Mouse (Mus musculus) c-Kit-positive CD71-positive TER-119-positive erythroid progenitor cells, embryonic 14.5 days (primary cell): Measurements from ENCODE around the gene Map2.

Experiments used
- DNase-seq: peaks from one replicate; pipeline ENCODE4 v3.0.0-alpha.2; 2013; ENCODE audit warnings: low spot score

Map2 gene

DNA sequence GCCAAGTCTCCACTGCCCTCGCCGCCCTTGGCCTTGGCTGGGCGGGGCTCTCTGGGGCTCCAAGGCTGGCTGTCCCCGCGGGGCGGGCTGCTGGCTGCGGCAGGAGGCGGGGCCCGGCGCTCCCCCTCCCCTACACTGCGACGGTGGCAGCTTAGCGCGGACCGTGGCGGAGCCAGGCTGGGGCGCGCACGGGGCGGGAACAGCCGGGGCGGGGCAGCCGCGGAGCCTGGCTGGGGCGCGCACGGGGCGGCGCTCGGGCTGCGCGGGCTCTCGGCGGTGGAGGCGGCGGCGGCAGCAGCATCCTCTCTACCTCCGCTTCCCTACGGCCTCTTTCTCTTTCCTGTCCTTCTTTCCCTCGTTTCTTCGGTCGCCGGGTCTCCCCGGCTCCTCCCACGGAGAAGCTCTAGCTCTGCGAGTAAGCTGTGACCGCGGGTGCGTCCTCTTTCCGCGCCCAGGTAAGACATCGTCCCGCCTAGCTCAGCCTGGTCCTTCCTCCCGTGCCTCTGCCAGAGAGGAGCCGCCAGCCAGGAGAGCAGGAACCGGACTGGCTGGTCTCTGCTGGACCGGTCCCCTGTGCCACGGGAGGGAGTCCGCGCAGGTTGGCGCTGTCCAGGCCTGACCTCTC, at the start of gene Map2:
Gene Map2 (plus strand): TSS at position 233 of the 625 bp plus-strand sequence.
- DNase-seq: no peak

DNA sequence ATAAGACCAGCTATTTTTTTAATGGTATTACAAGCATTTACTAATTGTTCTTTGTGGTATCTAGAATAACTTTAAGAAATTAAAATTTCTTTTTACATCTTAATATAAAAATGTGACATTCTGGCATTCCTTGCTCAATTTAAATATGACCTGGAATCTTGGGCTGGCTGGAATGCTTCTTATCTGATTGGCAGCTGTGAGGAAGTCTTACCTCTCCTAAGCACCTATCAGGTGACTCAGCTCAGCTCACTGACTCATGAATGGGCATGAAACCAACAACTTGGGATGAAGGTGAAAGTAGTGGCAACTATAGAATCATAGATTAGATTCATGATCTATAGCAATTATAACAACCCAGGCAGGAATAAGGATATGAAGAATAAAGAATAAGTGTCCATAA, 42.1 kb upstream of the Map2 start:
- no peak for DNase-seq

DNA sequence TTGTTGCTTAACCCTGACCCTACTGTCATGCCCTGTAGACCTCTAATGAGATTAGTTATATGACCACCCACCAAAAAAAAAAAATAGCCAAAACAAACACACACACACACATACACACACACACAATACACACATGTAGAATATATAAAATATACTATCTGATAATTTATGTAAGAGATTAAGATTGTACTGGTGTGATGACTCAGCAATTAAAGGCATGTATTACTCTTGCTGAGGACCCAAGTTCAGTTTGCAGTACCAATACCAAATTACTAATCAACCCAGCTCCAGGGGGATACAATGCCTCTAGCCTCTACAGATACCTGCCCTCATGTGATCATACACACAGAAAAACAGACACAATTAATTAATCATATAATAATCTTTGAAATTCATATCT, 39.7 kb upstream of the Map2 start:
- no peak for DNase-seq

DNA sequence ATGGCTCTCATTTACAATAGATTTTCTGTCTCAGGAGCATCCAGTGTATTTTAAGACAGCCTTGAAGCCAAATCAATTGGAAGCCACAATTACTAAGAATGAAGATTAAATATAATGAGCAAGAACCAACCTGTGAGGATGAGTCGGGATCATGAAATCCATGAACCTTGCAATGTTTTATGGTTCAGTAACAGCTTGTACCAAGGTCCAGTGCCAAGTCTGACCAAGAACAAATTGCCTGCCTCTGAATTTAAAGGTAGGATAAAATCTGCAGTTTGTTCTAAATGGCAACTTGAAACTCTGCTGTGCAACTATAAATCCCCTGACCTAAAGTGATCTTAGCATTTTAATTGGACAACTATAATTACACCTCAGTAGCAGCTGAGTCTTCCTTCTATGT, 34.4 kb upstream of the Map2 start:
- DNase-seq: no peak

DNA sequence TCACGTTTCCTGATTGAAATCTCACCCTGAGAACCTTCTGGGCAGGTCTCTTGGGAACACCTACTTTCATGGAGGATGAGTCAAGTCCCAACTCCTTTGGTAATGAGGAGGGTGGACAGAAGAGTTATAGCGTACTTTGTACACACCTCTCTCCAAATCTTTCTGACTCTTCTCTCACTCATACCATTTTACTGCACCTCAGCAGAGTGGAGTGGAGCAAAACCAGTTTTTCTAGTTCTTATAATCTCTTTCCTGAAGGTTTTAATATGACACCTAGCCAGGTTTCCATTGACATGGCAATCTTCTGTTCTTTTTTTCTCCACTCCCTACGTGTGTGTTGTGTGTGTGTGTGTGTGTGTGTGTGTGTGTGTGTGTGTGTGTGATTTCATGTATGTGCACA, 29.9 kb upstream of the Map2 start:
- DNase-seq: no peak

DNA sequence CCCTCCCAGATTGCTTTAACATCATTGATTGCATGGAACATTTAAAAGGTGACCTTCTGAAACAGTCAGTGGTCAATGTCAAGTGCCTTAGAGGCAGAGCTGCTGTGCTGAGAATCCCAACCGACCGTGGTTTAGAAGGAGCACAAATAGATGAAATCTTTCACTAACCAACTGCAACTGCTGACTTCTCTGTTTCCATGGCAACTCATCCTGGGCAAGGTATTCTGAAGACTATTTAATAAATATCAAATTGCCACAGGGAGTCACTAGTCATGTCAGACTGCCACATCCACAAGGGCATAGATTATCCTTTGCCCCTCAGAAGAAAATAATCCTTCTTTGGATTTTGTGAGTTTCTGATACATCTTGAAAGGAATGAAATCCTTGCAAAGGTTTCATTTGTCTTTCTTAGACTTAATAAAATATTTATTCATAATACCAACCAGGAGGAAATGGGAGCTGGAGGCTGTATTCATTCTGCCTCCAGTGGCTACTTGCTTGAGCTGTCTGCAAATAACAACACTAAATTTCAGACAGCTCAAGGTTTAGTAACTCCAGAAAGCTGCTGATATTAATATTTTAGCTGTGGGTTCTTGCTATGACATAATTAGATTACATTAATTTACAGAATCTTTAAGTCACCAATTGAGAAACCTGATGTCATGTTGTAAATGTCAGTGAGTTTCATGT, 26.1 kb upstream of the Map2 start:
- DNase-seq: no peak

DNA sequence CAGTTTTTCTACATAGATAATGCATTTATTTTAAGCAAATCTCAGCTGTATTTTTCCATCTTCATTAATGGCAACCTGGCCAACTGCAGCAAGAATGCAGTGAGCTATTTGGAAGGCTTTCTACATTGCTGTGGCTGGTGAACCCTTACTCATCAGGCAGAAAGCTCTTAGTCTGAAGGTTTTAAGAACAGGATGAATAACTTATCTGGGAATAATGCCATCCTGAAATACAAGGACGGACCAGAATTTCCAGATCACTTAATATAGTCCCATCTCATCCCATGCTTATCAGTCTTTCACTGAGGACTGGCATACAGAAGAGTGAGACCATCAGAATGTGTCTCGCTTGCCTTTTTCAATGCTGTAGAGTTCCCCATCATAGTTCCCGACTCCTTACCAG, 24.3 kb upstream of the Map2 start:
- DNase-seq: no peak

DNA sequence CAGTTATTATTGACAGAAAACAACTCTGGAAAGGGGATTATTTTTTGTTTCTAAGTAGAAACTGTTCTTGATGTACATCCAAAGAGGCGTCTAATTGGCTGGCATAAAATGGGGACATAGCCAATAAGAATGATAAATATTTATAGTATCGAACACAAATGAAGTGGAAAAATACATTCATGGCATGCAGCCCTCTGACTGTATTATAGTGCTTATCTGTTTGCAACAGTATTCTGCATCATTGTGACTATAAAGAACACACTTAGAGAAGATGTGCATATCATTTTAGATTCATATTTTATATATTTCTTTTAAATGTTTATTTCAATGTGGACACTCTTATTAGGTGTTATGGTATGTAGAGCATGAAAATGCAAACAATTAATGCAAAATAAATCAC, 17.9 kb upstream of the Map2 start:
- DNase-seq: no peak

DNA sequence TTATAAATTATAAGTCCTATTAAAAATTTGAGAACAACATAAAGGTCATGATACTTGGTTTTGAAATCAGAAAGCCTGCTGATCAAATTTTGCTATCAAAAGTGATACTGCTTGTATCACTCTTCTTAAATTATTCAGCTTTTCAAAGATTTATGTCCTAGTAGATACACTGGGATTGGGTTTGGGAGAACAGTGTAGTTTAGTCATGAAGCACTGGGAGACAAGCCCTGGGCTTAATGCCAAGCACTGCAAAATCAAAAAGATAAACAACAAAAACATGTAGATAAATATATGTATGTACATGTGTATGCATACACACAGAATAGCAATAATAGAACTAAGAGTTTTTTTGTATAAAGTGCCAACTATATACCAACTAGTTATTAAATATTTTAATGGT, 17.5 kb upstream of the Map2 start:
- no peak for DNase-seq

DNA sequence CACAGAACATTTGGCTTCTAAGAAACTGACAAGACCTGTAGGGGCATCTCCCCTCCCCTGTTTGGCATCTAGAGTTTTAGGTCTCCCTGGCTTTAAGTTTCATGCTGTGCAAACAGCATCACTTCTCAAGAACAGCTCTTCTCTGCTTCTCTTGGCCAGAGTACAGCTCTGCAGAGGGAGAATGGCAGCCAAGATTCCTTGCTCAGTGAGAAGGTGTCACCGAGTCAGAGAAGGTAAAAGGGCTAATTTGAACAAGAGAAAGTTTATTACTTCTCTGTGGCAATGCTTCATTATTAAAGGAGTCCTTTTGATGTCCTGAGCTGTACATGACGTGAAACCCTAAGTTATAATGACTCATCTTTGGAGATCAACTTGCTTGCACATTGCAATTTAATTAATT, 10.4 kb upstream of the Map2 start:
- DNase-seq: no peak

DNA sequence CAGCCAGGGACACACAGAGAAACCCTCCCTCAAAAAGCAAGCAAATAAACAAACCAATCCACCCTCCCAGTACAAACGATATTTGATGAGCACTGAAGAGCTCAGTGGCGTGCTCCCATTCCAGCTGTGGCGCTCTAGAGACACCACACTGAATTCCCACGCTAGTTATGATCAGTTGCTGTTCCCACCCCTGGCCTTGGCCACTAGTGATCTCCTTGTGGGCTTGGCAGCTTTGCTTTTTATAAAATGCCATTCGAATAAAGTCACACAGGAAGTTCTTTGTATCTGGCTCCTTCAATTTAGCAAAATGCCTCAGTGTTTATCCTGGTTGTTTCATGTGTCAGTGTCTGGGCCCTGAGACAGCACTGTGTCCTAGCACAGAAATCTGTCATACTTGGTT, 6.4 kb upstream of the Map2 start:
- DNase-seq: no peak

DNA sequence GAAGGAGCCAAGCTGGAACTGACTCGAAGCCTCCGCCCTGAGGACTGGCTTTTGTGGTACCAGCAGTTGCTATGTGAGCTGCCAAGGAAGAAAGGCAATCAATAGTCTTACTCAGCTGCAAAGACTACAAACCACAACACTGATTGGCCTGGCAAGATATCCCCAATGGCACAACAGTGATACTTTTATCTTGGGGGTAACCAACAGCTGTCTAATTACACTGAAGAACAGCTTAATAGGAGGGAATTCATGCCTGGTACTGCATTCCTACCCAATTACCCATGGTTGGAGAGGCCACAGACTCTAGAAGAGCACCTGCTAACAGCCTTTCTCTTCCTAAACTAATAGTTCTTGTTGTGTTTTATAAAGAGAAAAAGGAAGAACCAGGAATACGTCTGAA, 2.9 kb upstream of the Map2 start:
- DNase-seq: no peak

DNA sequence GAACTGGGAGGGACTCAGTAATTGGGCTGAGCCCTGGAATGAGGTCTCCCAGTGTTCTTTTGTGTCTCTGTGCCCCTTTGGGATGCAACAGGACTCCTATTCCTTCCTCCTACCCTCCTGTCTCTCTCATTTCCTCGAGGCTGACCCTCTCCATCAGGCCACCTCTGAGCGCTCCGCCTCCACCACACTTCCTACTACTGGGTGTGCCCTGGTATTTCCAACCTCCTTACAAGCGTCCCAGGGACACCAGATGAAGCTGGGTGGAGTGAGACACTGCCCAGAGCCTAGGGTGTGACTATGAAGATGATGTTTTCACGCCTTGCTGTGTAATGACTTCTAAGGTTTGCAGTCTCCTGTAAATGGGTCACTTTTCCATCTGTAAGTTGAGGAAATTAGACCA, 1.4 kb upstream of the Map2 start:
- DNase-seq: no peak

DNA sequence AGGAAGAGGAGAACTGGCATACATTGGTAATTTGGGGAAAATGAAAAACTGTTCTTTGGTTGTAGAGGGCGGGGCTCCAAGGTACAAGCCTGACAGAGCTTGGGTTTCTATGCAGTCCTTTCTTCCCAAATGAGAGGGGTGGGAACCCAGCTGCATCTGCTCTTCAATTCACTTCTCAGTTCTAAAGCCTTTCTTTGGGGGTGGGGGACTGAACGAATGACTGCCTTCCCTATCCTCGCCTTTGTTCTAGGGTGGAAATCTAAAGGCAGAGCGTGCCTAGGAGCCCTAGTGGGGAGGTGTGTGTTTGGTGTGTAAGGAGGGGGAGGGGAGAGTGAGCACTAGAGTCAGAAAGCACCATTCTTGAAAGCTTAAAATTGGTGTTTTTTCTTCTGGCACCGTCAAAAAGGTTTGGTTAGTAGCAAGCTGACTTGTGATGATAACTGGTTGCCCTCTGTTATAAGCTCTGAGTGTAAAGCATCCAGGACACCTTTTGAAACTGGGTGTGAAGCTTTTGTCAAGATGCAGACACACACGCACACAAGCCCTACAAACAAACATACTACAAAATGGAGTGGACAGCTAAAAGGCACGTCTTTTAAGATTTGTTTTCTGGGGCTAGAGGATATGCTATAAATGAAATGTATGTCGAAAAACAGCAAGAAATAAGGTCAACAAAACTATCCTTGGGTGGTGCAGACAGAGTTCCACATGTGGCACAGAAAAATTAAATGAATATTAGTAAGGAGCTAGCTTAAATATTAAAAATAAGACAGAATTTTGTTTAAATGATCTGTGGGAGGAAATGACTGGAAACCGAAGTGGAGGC, 1.2 kb downstream of the Map2 start:
- DNase-seq: no peak

DNA sequence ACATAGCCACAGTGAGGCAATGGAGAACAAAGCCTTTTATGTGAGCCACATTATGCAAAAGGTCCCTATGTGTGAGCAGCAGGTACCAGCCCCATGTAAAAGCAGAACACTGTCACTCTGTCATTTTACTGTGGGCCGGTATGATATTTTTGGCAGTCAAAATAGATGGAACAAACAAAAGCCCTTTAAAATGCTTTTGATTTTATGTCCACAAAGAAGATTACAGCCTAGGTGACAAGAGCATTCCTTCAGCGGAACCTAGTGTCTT, 1.7 kb downstream of the Map2 start:
- no peak for DNase-seq

DNA sequence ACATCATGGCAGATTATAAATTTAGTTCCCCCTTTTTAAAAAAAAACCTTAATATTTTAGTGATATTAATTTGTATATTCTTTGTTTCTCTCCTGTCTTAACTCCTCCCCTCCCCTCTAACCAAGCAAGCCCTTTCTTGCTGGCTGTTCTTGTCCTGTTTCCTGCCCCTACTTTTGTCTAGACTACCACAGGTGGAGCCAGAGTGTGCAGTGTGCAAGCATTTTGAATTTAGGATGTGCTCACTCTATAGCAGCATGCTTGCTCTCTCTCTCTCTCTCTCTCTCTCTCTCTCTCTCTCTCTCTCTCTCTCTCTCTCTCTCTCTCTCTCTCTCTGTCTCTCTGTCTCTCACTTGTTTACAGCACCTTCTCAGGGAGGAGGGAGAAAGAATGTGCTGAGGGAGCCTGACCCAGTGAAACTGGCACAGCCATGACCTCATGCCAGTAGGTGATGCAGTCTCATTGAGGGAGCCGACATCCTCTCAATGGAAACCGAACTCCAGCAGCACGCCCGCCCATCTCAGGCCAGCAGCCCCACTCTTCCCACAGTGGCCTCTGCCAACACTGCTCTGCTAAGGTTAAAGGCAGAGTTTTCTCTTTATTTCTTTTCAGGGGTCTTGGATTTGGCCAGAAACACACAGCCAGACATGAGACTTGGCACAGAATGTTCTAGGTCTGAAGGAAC, 2.6 kb downstream of the Map2 start:
- no peak for DNase-seq

DNA sequence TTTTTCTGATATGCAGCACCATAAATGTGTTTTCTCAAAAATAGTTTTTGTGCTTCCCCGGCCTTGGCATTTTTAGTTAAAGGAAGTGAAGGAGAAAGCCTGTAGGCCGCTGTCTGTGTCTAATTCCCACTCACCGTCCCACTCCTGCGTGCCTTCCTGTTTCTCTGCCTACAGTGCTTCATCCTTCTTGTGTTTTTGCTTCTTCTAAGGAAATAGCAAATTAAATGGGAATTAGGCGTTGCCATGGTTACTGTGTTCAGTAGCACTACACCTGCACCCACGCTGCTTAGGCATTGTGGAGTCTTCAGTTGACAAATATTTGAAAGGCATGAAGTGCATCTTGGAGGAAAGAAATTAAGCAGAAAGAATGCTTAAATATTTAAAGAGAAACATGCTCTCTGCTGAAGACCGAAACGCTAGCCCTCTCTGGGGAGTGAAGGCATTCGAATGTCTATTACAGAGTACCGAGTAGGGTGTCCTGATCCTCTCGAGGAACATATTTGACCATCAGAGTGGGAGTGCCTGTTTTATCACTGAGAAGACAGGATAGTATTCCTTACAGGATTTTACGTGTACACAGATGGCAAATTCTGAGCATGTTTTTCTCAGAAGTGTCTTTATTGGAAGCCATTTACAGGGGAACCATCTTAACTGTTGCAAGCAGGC, 12.1 kb downstream of the Map2 start:
- no peak for DNase-seq

DNA sequence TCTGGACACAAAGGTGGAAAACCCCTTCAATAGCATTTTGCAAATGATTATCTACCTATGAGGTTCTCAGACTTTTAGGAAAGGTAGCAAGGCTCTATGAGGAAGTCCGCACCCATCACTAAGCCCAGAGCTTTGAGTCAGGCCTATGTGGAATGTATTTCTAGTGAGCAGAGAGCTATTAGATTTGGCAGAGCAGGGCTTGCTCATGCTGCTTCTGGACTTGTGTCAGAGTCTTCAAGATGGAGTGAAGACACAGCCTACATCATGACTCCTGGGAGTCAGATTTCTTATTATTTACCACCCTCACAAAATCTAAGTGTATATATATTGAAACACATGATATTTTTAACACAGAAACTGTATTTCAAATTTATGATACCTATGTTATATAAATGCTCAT, 17.3 kb downstream of the Map2 start:
- no peak for DNase-seq

DNA sequence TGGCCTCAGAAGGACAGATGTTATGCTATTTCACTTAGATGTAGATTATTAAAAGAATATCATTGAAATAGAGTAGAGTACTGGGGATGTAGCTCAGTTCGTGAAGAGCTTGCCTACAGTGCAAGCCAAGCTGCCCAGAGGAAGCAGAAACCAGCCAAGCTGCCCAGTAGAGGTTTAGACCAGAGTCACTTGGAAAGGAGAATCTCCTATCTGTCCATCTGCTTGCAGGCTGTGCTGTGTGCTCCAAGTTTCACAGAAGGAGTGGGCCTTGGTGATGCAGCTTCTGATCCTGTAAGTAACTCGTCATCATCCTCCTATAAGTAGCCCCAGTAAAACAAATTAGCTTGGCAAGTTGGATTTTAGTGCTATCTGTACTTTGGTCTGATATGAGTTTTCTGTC, 17.8 kb downstream of the Map2 start:
- no peak for DNase-seq

DNA sequence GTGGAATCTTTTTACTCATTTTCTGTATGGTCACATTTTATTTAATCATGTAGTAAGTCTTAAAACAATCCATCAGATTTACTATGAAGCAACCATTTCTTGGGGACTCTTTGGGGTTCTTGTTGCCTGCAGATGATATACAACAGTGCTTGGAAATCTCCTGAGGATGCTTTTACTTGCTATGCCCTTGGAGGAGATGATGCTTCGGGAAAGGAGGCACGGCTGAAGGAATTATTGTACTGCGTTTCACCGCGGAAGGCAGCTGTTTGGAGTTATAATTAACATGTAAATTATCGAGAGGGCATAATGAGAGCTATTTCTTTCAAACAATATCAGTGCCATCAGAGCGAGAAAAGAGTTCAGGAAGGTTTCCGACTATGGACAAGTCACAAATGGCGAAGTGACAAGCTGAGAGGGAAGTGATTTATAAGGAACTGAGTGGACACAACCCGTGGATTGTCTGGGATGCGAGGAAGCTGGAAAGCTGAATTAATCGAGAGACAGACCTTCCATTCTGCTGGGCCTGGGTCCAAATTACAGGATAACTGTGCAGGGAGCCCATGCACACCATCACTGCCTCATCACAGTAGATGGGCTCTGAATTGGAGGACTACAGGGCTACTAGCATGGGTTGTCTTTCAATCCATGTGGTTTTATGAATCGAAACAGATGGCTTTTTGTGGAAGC, 20.1 kb downstream of the Map2 start:
- no peak for DNase-seq

DNA sequence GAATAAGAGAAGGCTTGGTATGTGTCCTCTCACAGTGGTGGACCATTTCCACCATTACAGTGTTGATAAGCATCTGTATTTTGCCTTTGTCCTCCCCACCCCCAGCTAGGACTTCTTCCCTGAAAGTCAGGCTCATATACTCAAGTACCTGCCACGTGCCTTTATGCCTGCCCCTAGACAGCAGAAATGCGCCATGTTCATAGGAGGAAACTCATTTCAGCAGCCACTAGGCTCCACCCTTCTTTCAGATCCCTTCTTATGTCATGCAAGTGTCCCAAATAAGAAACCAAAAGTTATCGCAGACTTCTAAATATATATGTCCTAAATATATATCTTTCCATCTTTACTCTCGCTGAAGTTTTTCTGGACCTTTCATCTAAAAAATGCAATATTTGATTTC, 21.2 kb downstream of the Map2 start:
- DNase-seq: no peak

DNA sequence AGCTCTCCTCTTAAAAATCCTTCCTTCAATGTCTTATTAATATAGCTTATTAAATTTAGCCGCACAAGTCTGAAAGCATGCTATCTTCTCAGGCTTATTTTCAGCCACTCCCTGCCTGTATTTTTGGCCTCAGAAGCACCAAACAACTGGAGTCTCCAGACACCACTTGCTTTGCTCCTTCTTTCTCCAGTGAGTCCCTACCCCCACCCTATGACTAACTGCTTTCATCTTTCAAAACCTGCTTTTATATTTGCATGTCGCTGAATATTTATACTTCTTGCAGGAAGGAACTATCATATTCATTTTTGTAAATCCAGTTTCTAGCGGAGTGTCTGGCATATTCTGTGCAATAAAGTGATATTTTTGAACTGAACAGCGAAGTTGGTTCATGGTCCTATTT, 21.6 kb downstream of the Map2 start:
- no peak for DNase-seq
